Mouse (Mus musculus) megakaryocyte progenitor cell, adult 5-6 weeks (primary cell): Measurements from ENCODE around the gene Lgr4. TPM values are rescaled to one million over a fixed set of nuclear protein-coding genes. Genes with fewer than 3 reads are reported as not detected.

Experiments
- ATAC-seq: replicated peaks from 2 replicates; pipeline ENCODE4 v1.8.0; 2016; ENCODE audit warnings: mild to moderate bottlenecking, moderate TSS enrichment, inconsistent platforms; ENCODE audit not compliant: poor library complexity
- total RNA-seq, 2 experiments: library from RNA; stranded (forward) in 1 of 2; stranded (reverse) in 1 of 2; fragments of 157-497, 149-512 nt in 1 of 2; fragments of 200-1000 nt in 1 of 2; gene quantifications; 2 replicates each; pipeline versions ENCODE4 v1.2.3 to v1.2.4; 2015 to 2017

Gene Lgr4
- total RNA-seq, 2 experiments from 2014 or later = 2.6 to 4.0 TPM

DNA sequence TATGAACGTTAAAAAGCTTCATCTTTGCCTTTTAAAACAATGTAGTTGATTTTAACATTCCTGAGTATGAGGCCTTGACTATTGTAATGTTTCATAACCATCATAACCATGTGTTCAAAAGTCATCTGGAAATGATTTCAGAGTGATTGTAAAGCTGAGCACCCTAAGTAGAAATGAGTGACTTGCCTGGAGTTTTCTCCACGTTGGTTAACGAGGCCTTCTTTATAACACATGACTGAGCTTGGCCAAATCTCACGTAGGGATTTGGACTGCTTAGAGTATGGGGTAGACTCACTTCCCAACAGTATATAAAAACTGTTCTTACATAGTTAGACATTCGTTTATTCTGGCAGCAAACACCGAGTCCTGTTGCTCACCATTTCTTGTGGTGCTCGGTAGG is 55.5 kb downstream of the Lgr4 start:
- no peak for ATAC-seq

DNA sequence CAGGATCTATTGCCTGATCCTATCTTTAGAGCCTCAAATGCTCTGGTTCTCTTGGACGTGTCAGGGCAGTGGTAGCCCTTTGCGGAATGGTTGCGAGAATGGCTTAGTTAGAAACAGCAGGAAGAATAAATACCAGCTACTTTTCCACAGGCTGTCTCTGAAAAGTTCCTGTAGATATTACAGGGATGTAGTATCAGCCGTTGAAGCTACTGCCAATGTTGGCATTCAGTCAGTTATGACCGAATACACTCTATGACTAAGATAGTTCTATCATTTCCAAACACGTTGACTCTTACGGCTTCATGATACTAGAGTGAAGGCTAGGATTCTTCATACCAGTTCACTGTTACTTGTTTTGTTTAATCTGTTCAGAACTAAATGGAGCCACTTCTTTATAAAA is 57.4 kb downstream of the Lgr4 start:
- ATAC-seq = no peak

DNA sequence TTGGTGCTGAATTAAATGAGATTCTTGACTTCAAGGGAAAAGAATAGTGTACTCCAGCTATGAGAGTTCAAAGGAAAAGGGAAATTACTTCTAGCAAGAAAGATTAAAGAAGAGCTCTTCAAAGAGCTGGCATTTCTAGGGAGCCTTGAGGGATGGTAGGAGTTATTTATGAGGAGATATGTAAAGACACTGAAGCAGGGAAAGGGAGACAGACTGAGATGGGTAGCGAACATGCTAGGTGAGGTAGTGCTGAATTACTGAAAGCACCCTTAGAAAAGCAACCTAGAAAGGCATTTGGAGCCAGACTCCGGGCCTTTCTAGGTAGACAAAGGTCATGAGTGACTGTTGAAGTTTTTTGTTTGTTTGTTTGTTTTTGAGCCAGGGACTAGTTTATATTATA is 58.7 kb downstream of the Lgr4 start:
- ATAC-seq = no peak

DNA sequence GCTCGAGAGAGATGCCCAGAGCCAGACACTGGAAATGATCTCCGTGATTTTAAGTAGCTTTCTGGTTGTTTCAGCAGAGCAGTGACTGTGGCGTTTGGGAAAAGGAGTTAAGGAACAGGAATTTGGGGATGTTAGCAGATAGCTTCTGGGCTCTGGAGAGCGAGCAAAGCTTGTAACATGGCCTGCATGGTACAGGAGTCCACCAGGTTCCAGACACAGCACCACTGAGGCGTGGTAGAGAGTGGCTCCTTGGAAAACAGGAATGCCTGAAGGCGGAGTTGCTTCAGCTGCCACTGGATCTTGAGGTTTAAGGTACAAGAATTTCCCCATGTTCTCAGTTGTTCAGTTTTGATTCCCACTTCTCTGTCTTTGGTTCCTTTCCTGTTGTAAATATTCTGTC is 59.9 kb downstream of the Lgr4 start:
- no peak for ATAC-seq

DNA sequence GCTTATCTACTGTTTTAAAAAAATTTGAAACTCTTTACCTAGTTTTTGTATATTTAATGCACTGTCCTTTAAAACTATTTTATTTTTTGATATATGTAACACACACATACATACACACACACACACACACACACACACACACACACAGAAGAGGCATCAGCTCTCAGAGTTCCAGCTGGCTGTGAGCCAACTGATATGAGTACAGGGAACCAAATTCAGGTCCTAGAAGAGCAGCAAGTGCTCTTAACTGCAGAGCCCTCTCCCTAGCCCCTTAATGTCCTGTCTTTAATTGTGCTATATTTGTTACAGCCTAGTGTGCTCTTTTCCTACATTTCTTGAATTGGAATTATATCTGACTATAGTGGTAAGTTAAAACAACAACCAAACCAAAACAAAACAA is 61.8 kb downstream of the Lgr4 start:
- ATAC-seq = peak; percentile 52; the same call in 1 of the 2 replicates

DNA sequence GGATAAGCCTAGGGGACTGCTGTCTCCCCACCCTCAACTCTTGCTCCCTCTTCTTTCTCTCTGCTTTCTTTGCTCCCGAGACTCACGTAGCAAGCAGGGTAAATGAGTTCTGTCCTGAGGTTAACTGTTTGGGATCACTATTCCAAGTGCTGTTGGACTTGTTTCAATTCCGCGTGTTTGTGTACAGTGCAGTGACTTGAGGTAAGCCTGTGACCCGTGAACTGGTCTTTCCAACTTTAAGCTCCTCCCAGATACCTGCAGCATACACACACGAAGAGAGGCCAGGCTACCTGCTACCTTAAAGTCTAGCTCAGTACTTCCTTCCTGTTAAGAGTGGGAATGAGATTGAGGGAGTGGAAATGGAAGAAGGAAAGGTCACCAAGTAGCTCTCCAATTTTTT is 66.0 kb downstream of the Lgr4 start:
- no peak for ATAC-seq

DNA sequence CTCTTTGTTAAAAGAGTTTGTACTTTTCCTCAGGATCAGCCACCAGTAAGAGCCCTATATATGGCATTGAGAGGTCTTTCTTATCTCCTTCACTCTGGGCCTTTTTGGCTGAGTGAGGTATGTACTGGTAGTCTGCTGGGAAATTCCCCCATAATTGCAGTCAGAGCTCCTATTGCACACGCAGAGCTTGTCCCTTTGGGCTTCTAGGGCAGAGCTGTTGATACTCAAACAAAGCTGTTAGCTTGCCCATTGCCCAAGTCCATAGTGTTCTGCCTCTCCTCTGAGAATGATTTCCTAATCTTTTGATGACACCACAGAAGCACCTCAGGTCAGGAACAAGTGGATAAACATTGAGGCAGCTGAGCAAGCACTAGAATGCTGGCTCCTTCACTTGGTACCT is 67.5 kb downstream of the Lgr4 start:
- ATAC-seq = no peak

DNA sequence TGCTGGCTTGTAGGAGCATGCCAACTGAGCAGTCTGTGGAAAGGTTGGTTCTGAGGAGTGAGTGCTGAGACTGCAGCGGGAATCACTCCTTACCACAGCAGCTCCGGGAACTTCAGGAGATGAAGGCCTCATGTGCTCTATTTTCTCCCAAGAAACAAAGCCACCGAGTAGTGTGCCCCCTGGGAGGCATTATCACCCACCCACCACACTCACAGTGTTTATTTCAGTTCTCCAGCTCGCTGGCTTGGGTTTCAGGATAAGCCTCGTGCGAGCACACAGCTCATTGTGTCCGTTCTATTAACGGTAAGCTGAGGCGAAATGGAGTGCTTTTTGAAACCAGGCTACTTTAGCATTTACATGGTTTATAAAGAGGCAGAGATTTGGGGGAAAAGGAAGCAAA is 68.1 kb downstream of the Lgr4 start:
- no peak for ATAC-seq

DNA sequence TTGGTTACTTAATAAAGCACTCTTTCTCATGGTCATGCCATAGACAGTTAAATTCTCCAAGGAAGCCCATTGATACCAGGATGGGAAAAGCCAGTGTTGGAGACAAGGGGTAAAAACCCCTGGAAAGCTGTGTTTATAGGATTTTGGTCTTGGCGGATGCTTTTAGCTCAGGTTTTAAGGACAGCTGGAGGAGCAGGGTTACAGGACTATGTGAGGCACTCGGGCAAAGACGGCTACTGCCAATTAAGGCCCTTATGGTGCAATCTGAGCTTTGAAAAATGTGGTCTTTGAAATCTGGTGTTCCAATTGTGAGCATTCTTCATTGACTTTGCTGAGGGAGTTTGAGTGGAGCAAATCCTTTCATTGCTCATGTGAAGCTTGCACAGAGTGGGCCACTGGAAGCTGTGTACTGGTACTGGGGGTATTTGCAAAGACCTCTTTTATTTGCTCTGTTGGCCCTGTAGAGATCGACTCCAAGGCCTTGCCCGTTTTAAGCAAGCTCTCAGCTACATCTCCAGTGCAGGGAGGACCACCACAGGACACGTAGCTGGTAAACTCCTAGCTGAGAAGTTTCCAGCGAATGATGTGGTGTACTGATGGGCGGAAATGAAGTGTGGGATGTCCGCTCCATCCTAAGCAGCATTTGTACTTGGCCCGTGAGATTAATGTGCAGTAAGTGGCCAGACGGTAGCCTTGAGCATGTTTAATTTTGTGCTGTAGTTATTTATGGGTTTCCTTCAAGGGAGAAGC is 68.8 kb downstream of the Lgr4 start:
- no peak for ATAC-seq

DNA sequence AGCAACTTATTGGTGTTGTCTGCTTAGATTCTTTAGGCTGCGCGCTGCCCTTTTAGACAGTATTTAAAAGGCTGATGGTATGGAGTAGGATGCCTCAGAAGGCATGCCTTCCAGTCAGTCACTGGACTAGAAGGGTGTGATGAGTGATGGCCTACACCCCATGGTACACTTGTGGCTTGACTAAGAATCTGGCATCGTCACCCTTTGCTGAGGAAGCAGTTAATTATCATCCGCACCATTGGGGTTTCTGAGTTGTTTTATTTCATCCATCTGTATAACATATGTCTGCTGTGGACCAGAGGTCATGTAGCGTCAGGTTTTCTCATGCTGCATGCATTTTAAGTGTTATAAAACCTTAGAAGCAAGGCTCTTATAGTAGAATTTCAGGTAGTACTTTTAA is 70.5 kb downstream of the Lgr4 start:
- no peak for ATAC-seq

DNA sequence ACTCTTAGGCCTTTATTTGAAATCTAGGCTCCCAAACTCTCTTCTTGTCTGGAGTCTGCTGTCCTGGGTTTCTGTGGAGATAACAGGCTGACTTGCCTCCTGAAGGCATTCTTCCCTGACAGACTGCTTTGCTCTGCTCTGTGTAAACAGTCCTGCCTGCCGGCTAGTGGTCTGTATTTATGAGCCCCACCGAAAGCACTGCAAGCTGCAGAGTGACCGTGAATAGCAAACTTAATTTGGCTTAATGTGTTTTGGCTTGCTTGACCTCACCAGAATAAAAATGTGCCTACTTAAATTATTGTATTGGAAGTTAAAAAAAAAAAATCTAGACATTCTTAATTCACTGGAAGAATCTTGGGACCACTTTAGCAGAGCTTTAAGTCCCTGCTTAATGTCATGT is 71.7 kb downstream of the Lgr4 start:
- ATAC-seq = no peak

DNA sequence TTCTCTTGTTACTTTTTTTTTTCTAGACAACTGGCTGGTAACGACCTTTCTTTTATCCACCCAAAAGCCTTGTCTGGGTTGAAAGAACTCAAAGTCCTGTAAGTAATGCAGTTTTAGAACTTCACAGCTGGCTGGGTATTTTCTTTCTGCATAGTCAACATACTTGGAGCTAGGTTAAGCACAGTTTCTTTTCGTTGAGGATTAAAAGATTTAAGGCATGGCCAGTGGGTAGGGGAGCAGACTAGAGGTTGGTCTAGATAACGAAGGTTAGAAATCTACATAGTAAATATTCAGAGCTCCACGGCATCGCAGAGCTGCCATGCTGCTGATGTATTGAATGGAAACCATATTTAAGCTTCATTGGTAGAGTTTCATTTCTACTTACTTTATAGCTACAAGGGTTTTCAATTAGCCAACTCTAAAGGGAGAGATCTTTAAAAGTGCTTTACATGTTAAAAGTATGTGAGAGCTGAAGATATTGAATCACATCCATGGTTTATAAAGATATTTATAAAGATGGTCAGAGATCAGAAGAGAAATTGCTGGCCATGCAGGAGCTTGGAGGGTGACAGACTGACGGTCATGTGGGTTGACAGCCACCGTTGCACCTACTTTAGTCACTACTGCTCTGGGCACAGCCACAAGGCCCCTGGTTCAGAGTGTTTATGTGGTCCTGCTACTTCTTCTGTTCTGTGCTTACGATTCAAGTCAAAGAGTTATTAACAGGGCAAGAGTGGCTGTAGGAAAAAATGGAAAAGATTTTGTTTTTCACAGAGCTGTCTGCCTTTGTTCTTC is 72.4 kb downstream of the Lgr4 start:
- no peak for ATAC-seq

DNA sequence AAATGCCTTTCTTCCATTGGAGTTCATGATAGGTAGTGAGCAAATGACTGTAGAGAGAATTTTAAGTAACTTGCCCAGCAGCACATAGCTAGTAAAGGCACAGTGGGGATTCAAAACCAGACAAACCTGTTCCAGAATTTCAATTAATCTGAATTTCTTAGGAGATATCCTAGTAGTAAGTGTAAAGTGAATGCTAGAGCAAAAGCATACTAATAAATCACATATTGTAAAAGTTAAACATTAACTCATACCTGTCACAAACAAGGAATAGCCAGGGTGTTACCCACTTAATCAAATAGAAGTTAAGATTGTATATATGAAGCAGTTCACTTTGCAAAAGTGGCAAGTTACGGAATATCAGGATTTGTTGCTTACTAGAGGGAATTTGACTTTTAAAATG is 74.3 kb downstream of the Lgr4 start:
- ATAC-seq = no peak

DNA sequence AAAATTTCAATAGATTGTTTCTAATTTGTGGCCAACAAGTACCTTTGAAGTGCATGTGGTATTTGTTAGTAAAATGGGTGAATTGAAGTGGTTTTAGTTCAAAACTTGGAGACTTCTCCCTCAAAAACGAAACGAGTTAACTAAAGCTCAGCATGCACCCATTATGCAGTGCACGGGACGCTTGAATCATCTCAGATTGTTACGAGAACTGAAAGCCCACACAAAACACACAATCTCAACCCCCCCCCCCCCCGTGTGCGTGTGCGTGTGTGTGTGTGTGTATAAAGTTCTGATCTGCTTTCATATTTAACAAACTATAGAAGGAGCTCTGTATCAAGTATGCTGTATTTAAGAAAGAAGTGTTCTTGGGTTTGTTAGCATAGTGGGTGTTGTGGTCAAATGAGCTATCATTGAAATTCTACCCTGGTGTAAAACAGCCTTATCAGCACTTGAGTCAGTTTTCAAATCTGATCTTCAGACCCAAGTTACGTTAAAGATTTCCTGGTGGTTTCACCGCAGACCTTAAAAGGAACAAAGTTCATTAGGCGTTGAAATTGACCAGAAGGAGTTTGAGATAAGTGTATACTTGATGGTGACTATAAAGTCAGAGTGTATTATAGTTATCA is 75.1 kb downstream of the Lgr4 start:
- ATAC-seq = peak; percentile 27

DNA sequence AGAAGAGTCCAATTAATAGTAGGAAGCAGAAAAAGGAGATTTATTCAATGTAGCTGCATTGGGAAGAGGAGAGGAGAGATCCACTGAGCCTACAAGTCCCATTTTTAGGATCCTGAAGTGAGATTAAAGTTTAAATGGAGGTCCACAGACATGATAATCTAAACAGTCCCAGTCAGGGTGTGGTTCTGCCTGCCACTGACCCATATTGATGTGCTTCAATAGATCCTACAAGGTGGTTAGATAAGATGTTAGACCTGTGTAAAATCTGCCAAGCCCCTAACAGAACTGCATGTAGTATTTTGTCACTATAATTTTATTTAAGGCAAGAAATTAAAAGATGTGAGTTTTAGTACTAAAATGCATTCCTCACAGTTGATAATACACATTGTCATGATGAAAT is 76.0 kb downstream of the Lgr4 start:
- 0 out of 2 replicates have a peak, but pooled peaks have one; percentile 35 for ATAC-seq

DNA sequence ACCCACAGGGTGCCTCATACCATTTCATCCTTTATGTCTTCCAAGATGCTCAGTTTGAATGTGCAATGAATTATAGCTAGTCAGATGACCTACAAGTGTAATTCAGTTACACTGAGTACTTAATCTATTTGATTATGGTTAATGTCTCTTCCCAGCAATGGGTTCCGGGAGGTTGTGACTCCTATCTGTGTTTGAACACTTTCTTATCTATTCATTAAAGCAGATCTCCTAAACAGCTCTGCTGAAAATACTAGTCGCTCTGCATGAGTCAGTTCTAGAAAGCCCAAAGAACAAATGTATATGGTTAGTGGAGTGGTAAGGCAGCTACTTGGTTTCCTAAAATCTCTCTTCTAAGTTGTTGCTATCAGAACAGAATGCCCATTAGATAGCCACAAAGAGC is 77.6 kb downstream of the Lgr4 start:
- no peak for ATAC-seq

DNA sequence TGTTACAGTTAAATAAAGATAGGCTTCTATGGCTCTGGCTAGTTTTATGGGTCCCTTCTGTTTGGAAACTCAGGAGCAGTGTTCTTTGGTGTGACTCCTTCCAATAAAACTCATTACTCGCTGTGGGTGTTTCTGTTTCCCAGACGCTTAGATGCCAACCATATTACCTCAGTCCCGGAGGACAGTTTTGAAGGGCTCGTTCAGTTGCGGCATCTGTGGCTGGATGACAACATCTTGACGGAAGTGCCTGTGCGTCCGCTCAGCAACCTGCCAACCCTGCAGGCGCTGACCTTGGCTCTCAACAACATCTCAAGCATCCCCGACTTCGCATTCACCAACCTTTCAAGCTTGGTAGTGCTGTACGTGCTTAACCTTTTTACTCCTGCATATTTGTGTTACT is 79.0 kb downstream of the Lgr4 start:
- peak; percentile 68 for ATAC-seq

DNA sequence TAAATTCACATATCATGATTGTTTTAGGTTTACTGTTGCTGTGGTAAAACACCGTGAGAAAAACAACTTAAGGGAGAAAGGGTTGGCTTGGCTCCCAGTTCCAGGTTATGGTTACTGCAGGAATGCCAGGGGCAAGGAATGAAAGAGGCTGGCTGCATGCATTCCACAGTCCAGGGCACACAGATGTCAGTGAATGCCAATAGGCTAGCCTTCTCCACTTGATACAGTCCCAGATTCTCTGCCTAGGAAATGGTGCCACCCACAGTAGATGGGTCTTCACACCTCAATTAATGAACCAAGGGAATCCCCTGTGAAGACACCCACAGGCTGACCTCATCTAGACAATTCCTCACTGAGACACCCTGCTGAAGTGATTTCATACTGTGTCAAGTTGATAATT is 87.2 kb downstream of the Lgr4 start:
- ATAC-seq = no peak

DNA sequence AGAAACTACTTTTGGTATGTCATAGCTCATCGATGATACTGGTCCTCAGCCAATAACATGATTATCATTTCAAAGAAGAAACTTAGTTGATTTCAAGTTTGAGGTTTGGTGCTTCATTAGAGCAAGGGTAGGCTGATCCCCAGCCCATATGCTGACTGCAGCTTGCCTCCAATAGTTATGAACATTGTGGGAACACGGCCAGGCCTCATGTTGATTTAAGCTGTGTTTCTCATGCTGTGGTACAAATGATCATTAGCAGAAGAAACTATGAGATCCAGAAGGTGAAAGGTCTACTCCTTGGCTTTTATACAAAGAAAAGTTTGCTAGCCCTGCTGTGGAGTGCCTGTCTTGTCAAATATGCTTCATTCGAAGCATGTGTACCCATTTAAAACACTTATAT is 87.7 kb downstream of the Lgr4 start:
- ATAC-seq = no peak

DNA sequence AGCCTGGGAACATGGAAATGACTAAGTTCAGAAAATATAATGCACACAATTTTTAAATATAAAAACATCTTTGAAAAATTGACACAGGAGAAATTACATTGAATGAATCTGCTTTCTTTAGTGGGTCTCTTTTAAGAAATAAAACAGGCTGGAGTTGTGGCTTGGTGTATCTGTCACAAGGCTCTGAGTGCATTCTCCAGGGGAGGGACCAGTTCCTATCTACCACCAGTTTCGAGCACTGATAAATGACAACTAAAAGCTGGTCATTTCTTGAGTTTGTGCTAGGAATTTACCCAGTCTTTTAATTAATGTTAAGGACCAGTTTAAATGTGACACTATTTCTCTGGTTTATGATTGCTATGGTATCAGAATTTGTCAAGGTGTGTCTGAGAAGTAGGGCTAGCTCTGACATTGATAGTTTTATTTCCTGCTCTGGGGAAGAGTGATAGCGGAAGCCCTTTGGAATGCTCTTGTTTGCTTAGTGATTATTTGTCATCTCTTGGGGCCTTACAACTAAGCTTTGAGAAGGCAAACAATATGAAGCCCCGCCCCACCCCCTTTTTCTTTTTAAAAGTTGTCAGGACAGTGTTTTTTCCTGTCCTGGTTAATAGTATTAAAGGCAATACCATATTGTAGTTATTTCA is 88.3 kb downstream of the Lgr4 start:
- no peak for ATAC-seq

DNA sequence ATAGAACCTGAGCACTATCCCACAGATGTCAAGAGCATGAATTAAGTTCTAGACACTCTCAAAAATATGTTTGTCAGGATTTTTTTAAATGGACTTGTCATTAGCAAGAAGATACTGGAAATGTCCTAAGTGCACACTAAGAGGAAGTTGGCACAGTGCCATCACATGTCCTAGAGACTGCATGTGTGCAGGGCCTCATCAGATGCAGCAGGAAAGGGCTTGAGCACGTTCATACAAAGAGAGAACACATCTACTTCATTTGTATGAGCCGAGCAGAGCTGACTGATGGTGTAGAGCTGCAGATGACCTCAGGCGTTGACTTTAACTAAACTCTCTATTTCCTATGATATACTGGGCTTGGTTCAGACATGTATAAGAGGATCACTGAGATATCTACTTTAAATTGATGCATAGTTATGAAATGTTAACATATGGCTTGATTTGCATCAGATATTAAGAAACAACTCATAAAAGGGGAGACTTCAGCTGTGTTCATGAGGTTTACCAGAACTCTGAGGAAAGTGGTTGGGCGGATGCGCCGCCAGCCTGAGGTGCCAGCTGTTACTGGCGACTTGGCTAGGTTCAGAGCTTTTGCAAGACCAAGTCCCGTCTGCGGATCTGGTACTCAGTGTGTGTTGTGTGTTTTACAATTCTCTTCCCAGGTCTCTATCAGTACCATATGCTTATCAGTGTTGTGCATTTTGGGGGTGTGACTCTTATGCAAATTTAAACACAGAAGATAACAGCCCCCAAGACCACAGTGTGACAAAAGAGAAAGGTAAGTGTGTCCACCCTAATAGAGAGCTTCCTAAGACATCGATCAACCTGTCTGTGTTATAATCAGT is 90.2 kb downstream of the Lgr4 start:
- ATAC-seq = peak; percentile 75
